Mouse (Mus musculus) left cerebral cortex, postnatal 25 days (tissue): ENCODE measurements around the gene Olig2. TPM values are rescaled to one million over a fixed set of nuclear protein-coding genes. Genes with fewer than 3 reads are reported as not detected.

Source experiments
- DNase-seq, 2 experiments: peaks; one replicate each; pipeline ENCODE4 v3.0.0; 2022; ENCODE audit warnings: low spot score in 2 of 2, mixed read lengths in 1 of 2
- intact Hi-C: fragments of 180-260 bp; cut with DNase I; formaldehyde crosslinking; loops from one replicate; pipeline ENCODE4 v1.15.1; 2025
- total RNA-seq, 2 experiments: library from RNA; stranded (reverse); gene quantifications; 2 replicates each; pipeline ENCODE4 v1.2.3; 2021

The Olig2 gene
- total RNA-seq, result 10 to 100 TPM; 26.4 to 27.0 TPM

DNA sequence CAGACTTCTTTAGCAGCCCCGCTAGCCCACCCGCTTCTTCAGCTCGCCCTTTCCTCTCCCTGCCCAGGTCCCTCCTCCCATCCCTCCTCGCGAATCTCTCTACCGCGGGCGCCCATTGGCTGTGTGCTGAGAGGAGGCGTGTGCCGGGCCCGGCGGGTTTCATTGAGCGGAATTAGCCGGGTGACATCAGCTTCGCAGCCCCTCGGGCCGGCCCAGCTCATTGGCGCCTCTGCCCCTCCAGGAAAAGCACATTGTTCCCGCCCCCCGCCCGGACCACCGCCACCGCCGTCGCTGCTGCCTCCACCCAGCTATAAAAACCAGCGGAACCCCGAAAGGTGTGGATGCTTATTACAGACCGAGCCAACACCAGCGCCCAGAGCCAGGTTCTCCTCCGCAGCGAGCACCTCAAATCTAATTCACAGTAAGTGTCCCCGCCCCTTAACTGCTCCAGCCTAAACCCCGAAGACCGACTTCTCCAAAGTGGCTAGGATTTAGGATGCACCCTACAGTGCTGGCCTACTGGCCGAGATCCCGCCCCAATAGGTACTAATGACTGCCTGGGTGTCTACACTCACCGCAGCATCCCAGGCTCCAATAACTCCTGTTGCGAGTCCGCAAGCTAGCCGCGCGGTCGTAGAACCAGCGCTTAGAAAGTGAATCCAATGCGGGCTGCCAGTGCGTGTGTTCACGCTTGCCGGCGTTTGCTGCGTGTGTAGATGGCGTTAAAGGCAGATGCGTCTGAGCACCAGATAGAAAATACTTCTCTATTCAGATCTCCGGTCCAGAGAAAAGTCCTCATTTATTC is at the start of gene Olig2:
Olig2 (plus strand) TSS at position 225 of the 805 bp plus-strand sequence.
- intact Hi-C loops, result loop anchor here (2.0 kb wide), 1 partner anchor 45 kb away; no protein-coding TSS in a partner anchor
- peak; percentile 47 to 55 for DNase-seq

GRCm38 (mm10) chr16:91175892-91176291 is 49.4 kb upstream of the Olig2 start:
- intact Hi-C loops, result no loop called here

DNA sequence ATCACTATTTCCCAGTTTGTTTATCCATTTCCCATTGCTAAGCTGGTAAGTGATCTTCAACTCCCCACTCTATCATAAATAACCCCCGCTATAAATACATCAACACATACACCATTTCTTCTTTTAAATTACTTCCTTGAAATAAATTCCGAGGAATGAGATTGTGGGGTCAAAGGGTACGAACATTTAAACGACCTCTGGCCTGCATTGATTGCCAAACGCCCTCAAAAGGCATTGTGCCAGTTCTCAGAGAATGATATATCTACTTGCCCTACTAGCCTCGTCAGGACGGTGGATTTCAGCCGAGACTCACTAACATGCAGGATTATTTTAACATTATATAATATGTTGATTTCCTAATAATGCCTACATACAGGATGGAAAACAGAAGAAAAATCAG is 38.2 kb upstream of the Olig2 start:
- DNase-seq, result no peak
- intact Hi-C loops, result no loop called here

More at GRCm38 (mm10) chr16:91175892-91176291, 49.4 kb upstream of the Olig2 start:
- no peak for DNase-seq

DNA sequence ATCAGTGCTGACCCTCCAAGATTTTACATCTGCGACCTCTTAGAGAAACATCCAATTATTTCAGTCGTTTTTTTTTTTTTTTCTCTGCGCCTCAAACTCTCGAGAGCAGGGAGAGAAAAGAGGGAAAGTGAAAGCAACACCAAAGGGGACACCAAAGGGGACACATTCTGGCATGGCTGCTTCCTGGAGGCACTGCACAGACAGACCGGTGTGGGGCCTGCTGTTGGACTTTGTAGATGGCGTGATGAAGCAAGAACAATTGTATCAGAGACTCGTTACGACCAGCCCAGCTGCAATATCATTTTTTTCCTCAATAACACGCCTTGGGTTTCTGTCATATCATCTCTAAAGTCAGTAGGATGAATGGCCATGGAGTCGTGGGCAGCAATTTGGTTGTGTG is 37.6 kb upstream of the Olig2 start:
- intact Hi-C loops, result no loop called here

GRCm38 (mm10) chr16:91188304-91188703 is 37.0 kb upstream of the Olig2 start:
- DNase-seq, result no peak
- intact Hi-C loops, result no loop called here

More for the DNA sequence above, 37.6 kb upstream of the Olig2 start:
- DNase-seq, result no peak

DNA sequence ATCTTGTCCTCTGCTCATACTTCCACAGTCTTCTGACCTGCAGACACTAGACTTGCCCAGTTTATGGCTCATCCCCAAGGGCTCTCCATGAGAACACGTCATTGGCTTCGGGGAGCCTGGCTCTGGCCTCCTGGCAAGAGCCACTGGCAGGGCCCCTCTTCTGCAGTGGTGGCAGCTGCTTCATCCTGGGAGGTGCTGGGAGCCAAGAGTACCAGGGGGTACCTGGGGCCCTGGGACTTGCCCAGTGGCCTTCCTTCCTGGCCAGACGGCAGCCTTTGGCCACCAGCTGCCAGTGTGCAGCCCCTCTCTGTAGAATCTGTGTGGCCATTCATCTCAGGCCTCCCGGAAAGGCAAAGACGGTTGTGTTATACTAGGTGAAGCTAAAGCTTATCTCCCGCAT is 34.0 kb upstream of the Olig2 start:
- DNase-seq, result peak; percentile 7 to 24

GRCm38 (mm10) chr16:91191663-91192237 is 33.5 kb upstream of the Olig2 start:
- intact Hi-C loops, result loop anchor here (1.0 kb wide), 1 partner anchor 114 kb away; no protein-coding TSS in a partner anchor
- DNase-seq, result peak; percentile 13 to 63

More for the DNA sequence above, 34.0 kb upstream of the Olig2 start:
- intact Hi-C loops, result loop anchor here (1.0 kb wide), 1 partner anchor 114 kb away; no protein-coding TSS in a partner anchor

DNA sequence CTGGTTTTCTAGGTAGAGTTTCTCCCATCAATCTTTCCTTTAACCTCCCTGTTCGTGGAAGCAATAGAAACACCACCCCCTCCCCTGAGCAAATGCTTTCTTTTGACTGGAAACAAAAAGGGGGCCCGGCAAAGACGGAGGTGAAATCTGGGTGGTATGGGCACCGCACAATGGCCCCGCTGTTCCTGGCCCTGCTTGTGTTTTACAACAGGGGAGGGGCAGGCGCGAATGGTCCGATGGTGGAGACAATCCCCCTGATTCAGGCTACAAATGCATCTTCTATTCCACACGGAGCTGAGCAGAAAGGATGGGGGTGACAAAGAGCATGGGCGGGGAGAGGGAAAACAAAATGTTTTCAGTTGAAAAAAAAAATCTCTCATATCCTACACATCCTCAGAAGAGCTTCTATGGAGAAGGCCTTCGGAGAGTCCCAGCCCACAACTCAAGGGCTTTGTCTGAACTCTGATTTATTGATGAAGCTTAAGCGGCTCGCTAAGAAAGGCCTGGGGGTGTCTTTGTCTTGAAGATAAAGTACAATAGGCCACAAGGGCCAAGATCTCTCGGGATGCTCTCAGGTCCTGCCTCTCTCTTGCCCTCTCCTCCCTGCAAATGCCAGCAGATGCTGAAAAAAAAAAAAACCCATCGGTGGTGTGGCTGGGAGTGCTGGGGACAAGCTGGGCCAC is 32.4 kb upstream of the Olig2 start:
- DNase-seq, result no peak
- intact Hi-C loops, result no loop called here

DNA sequence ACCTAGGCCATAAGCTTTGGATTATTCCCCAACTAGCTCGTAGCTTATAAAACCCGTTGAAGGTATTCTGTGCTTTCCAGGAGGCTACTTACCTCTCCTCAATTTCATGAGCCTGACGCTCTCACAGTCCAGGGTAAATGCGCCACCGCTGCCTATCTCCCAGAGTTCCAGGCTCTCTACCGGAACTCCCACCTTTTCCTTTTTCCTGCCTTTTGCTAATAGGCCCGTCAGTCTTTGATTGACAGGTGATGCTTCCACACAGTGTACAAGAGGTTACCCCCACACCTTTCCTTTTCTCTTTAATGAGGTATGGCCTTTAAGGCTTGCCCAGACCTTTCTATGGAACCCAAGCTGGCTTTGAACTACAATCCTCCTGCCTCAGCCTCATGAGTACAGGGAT is 25.4 kb upstream of the Olig2 start:
- intact Hi-C loops, result no loop called here

DNA sequence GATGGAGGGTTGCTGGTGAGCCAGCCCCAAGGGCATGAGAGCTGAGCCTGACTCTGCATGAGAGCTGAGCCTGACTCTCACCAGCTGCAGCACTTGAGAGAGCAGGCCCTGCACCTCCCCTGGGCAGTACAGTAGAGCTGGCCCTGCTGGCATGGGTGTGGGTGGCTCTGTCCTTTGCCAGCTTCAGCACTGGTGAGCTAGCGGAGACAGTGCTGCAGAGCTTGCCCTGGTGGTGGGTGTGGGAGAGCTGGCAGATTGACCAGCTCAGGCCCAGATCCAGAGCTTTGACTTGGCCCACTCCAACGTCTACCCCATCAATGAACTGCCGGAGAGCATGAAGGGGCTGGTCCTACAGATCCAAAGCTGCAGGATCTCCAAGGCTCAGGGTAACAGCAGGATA is 22.3 kb upstream of the Olig2 start:
- intact Hi-C loops, result no loop called here
- no peak for DNase-seq

More for the DNA sequence above, 25.4 kb upstream of the Olig2 start:
- DNase-seq, result no peak

DNA sequence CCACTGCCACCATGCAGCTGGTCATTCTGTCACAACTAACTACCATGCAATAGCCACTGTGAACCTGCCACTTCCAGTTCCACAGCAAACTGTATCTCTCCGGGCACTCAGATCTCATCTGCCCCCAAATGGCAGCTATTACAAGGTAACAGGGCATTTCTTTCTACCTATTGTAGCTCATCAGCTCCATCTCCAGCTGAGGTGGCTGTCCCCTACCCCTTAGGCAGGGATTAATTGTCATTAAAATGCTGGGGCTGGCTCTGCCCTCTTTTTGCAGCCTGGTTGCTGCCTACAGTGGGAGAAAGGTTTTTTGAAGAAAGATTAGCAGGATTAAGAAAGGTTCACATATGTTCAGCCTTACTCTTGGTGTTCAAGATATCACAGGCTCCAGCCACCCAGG is 18.9 kb upstream of the Olig2 start:
- no peak for DNase-seq
- intact Hi-C loops, result no loop called here

DNA sequence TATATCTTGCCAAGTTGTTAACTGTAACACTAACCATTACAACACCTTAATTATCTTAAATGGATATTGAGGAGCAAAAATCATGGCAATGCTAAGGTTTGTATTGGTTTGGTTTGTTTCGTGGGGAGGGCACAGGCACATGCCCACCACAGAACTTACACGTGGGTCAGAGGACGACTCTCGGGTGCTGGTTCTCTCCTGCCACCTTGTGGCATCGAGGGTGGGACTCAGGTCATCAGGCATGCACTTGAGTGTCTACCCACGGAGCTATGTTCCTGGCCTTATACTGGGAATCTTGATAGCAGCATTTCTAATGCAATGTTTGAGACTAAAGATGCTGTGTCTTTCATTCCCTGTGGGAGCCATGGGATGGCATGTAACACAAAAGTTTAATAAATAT is 8.2 kb upstream of the Olig2 start:
- intact Hi-C loops, result no loop called here
- no peak for DNase-seq

GRCm38 (mm10) chr16:91217948-91218347 is 7.3 kb upstream of the Olig2 start:
- intact Hi-C loops, result no loop called here

GRCm38 (mm10) chr16:91219246-91219645 is 6.0 kb upstream of the Olig2 start:
- DNase-seq, result no peak
- intact Hi-C loops, result no loop called here

More at GRCm38 (mm10) chr16:91217948-91218347, 7.3 kb upstream of the Olig2 start:
- no peak for DNase-seq

GRCm38 (mm10) chr16:91222171-91222642 is 3.0 kb upstream of the Olig2 start:
- DNase-seq, result peak; percentile 27 to 44
- intact Hi-C loops, result loop anchor here (2.0 to 5.0 kb wide), 2 partner anchors 50 to 93 kb away; no protein-coding TSS in a partner anchor

GRCm38 (mm10) chr16:91222643-91223271 is 2.5 kb upstream of the Olig2 start:
- DNase-seq, result peak in 1 of 2 experiments; percentile 10
- intact Hi-C loops, result loop anchor here (2.0 to 5.0 kb wide), 2 partner anchors 50 to 92 kb away; no protein-coding TSS in a partner anchor

DNA sequence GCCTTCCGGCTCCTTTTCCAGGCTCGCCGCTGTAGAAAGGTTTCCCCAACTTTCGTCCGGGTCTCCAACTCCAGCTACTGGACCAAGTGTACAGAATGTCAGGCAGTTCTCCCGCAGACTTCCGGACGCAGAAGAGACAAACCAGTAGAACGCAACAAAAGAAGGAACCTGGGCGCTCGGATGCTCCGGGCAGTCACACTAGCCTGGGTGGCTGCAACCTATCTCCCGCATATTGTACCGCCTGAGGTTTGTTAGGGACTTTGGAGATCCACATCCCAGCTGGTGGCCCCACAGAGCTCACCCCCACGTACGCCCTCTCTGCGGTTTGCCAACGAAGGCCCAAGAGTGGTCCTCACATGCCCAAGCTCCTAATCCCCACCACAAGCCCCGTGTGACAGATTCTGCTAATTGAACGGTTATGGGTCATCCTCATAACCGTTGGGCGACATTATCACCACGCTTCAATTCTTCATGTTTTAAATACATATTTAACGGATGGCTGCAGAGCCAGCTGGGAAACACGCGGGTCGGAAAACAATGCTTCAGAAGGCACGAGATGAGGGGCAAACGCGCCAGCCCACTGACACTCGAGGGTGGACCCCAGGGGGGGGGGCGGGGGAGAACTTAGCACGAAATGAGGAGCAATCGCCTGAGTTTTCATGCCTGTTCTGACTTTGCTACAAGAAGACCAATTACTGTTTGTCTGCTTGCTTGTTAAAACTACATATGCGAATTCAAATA is 1.8 kb upstream of the Olig2 start:
- DNase-seq, result no peak
- intact Hi-C loops, result loop anchor here (2.0 to 5.0 kb wide), 3 partner anchors 47 to 91 kb away; no protein-coding TSS in a partner anchor

DNA sequence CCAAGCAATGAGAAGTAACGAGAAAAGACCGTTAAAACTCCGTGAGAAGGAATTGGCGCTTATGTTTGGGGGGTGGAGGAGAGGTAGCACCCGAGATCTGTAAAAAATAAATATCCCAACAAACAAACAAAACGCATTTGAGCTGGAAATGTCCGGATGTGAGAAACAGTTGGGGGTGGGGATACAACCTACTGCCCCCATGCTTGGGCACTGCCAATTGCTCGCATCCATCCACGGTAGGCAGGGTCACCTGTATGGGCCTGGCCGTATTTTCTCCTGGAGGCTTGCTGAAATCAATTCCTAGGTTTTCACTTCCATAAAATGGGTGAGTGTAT is 1.2 kb upstream of the Olig2 start:
- intact Hi-C loops, result loop anchor here (2.0 to 5.0 kb wide), 2 partner anchors 47 to 52 kb away; no protein-coding TSS in a partner anchor
- no peak for DNase-seq
